Mouse (Mus musculus): Measurements from ENCODE around the gene Ago3.

DNA sequence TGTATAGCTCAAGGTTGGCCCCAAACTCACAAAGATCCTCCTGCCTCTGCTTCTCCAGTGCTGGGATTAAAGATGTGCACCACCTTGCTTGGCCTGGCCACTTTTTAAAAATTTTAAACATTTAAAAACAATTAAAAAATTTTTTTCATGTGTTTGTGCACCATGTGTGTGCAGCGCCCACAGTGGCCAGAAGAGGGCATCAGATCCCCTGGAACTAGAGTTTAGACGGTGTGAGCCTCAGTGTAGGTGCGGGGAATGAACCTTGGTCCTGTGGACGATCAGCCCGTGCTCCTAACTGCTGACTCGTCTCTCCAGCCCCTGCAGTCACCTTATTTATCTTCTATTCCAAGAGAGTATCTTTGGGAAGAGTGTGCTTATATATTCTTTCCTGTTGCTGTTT, 123.3 kb downstream of the Ago3 start:
- TF ChIP-seq CTCF (IDR thresholded peaks at IDR 0.05 in 2 of 3, conservative IDR thresholded peaks at IDR 0.05 in 1 of 3; ENCODE audit: control insufficient read depth in 1 of 3, insufficient read depth in 1 of 3, low read depth in 2 of 3, low read length in 3 of 3, poor library complexity in 1 of 3, severe bottlenecking in 1 of 3) (peak in 2 of 3 experiments; percentile 17 to 43; a peak in 3 of 6 replicates), USF1 (IDR thresholded peaks at IDR 0.05; ENCODE audit: low read depth, low read length) (no peak), GABPA (IDR thresholded peaks at IDR 0.05; ENCODE audit: low read depth, low read length) (no peak), ZNF384 (IDR thresholded peaks at IDR 0.05; ENCODE audit: low read depth, low read length) (no peak), EP300 (IDR thresholded peaks at IDR 0.05; ENCODE audit: low read depth in 1 of 2, low read length in 2 of 2) (no peak), ZC3H11A (IDR thresholded peaks at IDR 0.05; ENCODE audit: low read depth, low read length) (no peak), HCFC1 (IDR thresholded peaks at IDR 0.05; ENCODE audit: low read depth, low read length) (no peak), POLR2A (IDR thresholded peaks at IDR 0.05; ENCODE audit: control insufficient read depth in 1 of 2, insufficient read depth in 1 of 2, low read depth in 1 of 2, low read length in 2 of 2, poor library complexity in 1 of 2) (no peak), TCF12 (IDR thresholded peaks at IDR 0.05; ENCODE audit: low read depth, low read length) (no peak), ZMIZ1 (IDR thresholded peaks at IDR 0.05; ENCODE audit: low read depth, low read length) (no peak), KAT2A (conservative IDR thresholded peaks at IDR 0.05; ENCODE audit: low read depth, low read length) (no peak), USF2 (IDR thresholded peaks at IDR 0.05; ENCODE audit: borderline replicate concordance in 1 of 2, insufficient read depth in 1 of 2, low read depth in 1 of 2, low read length in 2 of 2) (no peak)

Data from MEL (cell line).